Mouse (Mus musculus) activated CD4-positive, CD25-positive, alpha-beta regulatory T cell, adult 4 months (primary cell): ENCODE results near the gene Olfr263. TPM values are rescaled to one million over a fixed set of nuclear protein-coding genes. Genes with fewer than 3 reads are reported as not detected.

ENCODE experiments used
- polyA plus RNA-seq, 2 experiments: library from polyadenylated mRNA; unstranded; fragments of 100-300 nt; shearing (Covaris generic); gene quantifications; one replicate each; pipeline ENCODE4 v1.2.1; 2017

The Olfr263 gene
- polyA plus RNA-seq, 2 experiments from 2014 or later: not detected

Other genes with a start within 250 kb of the Olfr263 start
- gene Olfr1370, start 54.7 kb upstream of the Olfr263 start, polyA plus RNA-seq: not detected
- gene Olfr1369-ps1, start 18.2 kb upstream of the Olfr263 start, polyA plus RNA-seq: under 1 TPM; 0.09 to 0.13 TPM
- not detected for gene Olfr1368, start 16.2 kb downstream of the Olfr263 start, polyA plus RNA-seq
- 10 to 100 TPM; 16.2 to 18.4 TPM for gene Trim27, start 49.8 kb downstream of the Olfr263 start, polyA plus RNA-seq
- not detected for gene Gpx5, start 163.1 kb downstream of the Olfr263 start, polyA plus RNA-seq
- gene Gpx6, start 182.5 kb downstream of the Olfr263 start, polyA plus RNA-seq: not detected
- gene Olfr1367, start 217.3 kb downstream of the Olfr263 start, polyA plus RNA-seq: not detected
- 1 to 10 TPM; 5.4 to 6.2 TPM for gene Zscan12, start 233.2 kb downstream of the Olfr263 start, polyA plus RNA-seq